Comparison of ENCODE assay signal across 24 mouse cellular contexts in genomic region chr17:49759047-49759446, GRCm38 (mm10).
DNase-seq lines count a peak whose midpoint lies in the region; ATAC-seq and TF ChIP-seq lines count a peak whose summit lies in the region.
"Had no signal": no experiment of that assay in that cellular context is flagged by ENCODE, and none has a peak within 500 bp of the region (broad histone marks: within the 10 kb centered on the region; RNA-seq: fewer than 3 reads in every experiment).

No protein-coding gene starts in this region.

- POLR2A ChIA-PET in Patski (lab: Charles Lee) = no interaction called here

- no peak overlapping the region for H3K4me3 ChIP-seq in forebrain, postnatal 0 days (ENCODE audit: low read depth, low read length)
- no peak overlapping the region for H3K4me3 ChIP-seq in forebrain, embryonic 14.5 days (ENCODE audit: low read depth, low read length)
- H3K4me3 ChIP-seq in layer of hippocampus, adult 2 months = no peak overlapping the region
- H3K4me3 ChIP-seq: embryonic facial prominence, embryonic 12.5 days; forebrain, embryonic 12.5 days; heart, embryonic 12.5 days; hindbrain, embryonic 10.5 days; limb, embryonic 13.5 days; liver, embryonic 15.5 days; midbrain, embryonic 15.5 days; myocyte; neural tube, embryonic 13.5 days had no signal

- TF ChIP-seq CTCF in forebrain, postnatal 0 days (IDR thresholded peaks at IDR 0.05; ENCODE audit: low read depth) = peak; percentile 11; the same call in 1 of the 2 replicates
- peak; percentile 58 for TF ChIP-seq CTCF in layer of hippocampus, adult 2 months (conservative IDR thresholded peaks at IDR 0.05)
- peak; percentile 48 for TF ChIP-seq CTCF in Patski (IDR thresholded peaks at IDR 0.05)

- no peak overlapping the region for H3K9ac ChIP-seq in forebrain, postnatal 0 days
- no peak overlapping the region for H3K9ac ChIP-seq in forebrain, embryonic 14.5 days (ENCODE audit: low read length)
- H3K9ac ChIP-seq: embryonic facial prominence, embryonic 12.5 days; forebrain, embryonic 12.5 days; heart, embryonic 12.5 days; limb, embryonic 13.5 days; liver, embryonic 15.5 days; midbrain, embryonic 15.5 days; neural tube, embryonic 13.5 days had no signal

- H3K4me2 ChIP-seq in forebrain, postnatal 0 days (ENCODE audit: low read depth) = no peak overlapping the region
- H3K4me2 ChIP-seq in forebrain, embryonic 14.5 days (ENCODE audit: low read length) = no peak overlapping the region
- H3K4me2 ChIP-seq: embryonic facial prominence, embryonic 12.5 days; forebrain, embryonic 12.5 days; heart, embryonic 12.5 days; limb, embryonic 13.5 days; liver, embryonic 15.5 days; midbrain, embryonic 15.5 days; neural tube, embryonic 13.5 days had no signal

- no peaks in the 10 kb centered on the region for H3K36me3 ChIP-seq in forebrain, postnatal 0 days (ENCODE audit: insufficient read depth)
- no peaks in the 10 kb centered on the region for H3K36me3 ChIP-seq in forebrain, embryonic 14.5 days (ENCODE audit: control insufficient read depth, insufficient read depth, low read length)
- H3K36me3 ChIP-seq: embryonic facial prominence, embryonic 12.5 days; forebrain, embryonic 12.5 days; heart, embryonic 12.5 days; hindbrain, embryonic 10.5 days; limb, embryonic 13.5 days; liver, embryonic 15.5 days; midbrain, embryonic 15.5 days; neural tube, embryonic 13.5 days had no signal

- in situ Hi-C loops in Patski (cut with MboI; ENCODE audit: low pct_unique_long_range_greater_than_20kb) = no loop called here

- no peak overlapping the region for H3K27ac ChIP-seq in forebrain, postnatal 0 days (ENCODE audit: low read depth, low read length)
- no peak overlapping the region for H3K27ac ChIP-seq in forebrain, embryonic 14.5 days (ENCODE audit: low read depth, low read length)
- H3K27ac ChIP-seq in layer of hippocampus, adult 2 months = no peak overlapping the region
- H3K27ac ChIP-seq: embryonic facial prominence, embryonic 12.5 days; forebrain, embryonic 12.5 days; hindbrain, embryonic 10.5 days; limb, embryonic 13.5 days; liver, embryonic 15.5 days; midbrain, embryonic 15.5 days; neural tube, embryonic 13.5 days had no signal

- no peak for ATAC-seq in forebrain, postnatal 0 days
- no peak for ATAC-seq in forebrain, embryonic 14.5 days
- ATAC-seq in Patski = no peak
- ATAC-seq: midbrain, embryonic 15.5 days had no signal

- 82% methylated on average over 4 of the region's 4 CpGs for WGBS in forebrain, postnatal 0 days
- WGBS in forebrain, embryonic 14.5 days = 79% methylated on average over 4 of the region's 4 CpGs

- H3K27me3 ChIP-seq in forebrain, postnatal 0 days (ENCODE audit: insufficient read depth, low read length) = no peaks in the 10 kb centered on the region
- no peaks in the 10 kb centered on the region for H3K27me3 ChIP-seq in forebrain, embryonic 14.5 days (replicated peaks; ENCODE audit: control insufficient read depth, insufficient read depth, low read length)
- H3K27me3 ChIP-seq in Patski = no peaks in the 10 kb centered on the region
- H3K27me3 ChIP-seq: embryonic facial prominence, embryonic 12.5 days; heart, embryonic 12.5 days; limb, embryonic 13.5 days; liver, embryonic 15.5 days; midbrain, embryonic 15.5 days; neural tube, embryonic 13.5 days had no signal

- no peaks in the 10 kb centered on the region for H3K4me1 ChIP-seq in forebrain, postnatal 0 days (ENCODE audit: insufficient read depth)
- H3K4me1 ChIP-seq in forebrain, embryonic 14.5 days (ENCODE audit: control insufficient read depth, insufficient read depth, low read length) = no peaks in the 10 kb centered on the region
- H3K4me1 ChIP-seq: embryonic facial prominence, embryonic 12.5 days; forebrain, embryonic 12.5 days; hindbrain, embryonic 10.5 days; liver, embryonic 15.5 days; midbrain, embryonic 15.5 days; neural tube, embryonic 13.5 days had no signal

- DNase-seq in forebrain, postnatal 0 days = no peak
- no peak for DNase-seq in forebrain, embryonic 14.5 days (ENCODE audit: low spot score)
- no peak for DNase-seq in layer of hippocampus, adult 2 months (ENCODE audit: low spot score in 2 of 2)
- DNase-seq in layer of hippocampus, adult 8-10 months (ENCODE audit: low spot score in 2 of 2) = no peak
- DNase-seq in lung, postnatal 10 days = peak; percentile 14
- DNase-seq in lung, postnatal 36 days = no peak
- DNase-seq in Patski (ENCODE audit: low read depth, low spot score) = no peak
- DNase-seq in layer of hippocampus, adult 11-12 months (ENCODE audit: low spot score) = no peak
- DNase-seq: adrenal gland, adult 8-10 months; heart, postnatal 10 days; kidney, adult 18-20 months; layer of hippocampus, postnatal 36 days; lung, postnatal 4 days; right cerebral cortex, adult 18-20 months; right cerebral cortex, postnatal 4 days had no signal

- 0 out of 2 replicates have a peak, but pooled peaks cover 3% of the 10 kb centered on the region for H3K9me3 ChIP-seq in forebrain, postnatal 0 days (ENCODE audit: low read length)
- no peaks in the 10 kb centered on the region; the same call in 1 of the 2 replicates for H3K9me3 ChIP-seq in forebrain, embryonic 14.5 days (replicated peaks; ENCODE audit: control insufficient read depth, low read length)
- H3K9me3 ChIP-seq: embryonic facial prominence, embryonic 12.5 days; forebrain, embryonic 12.5 days; heart, embryonic 12.5 days; hindbrain, embryonic 10.5 days; liver, embryonic 15.5 days; midbrain, embryonic 15.5 days; neural tube, embryonic 13.5 days had no signal

- CTCF ChIA-PET in Patski (lab: Charles Lee) = no interaction called here
